Mouse (Mus musculus) limb, embryonic 14.5 days (tissue): ENCODE data around the gene Pbx2. TPM values are rescaled to one million over a fixed set of nuclear protein-coding genes. Genes with fewer than 3 reads are reported as not detected.

Source experiments
- ATAC-seq: fragments of 200-750 bp; cut with Nextera tagmentation; 2 replicates; pipeline ENCODE4 v1.8.0; 2017; ENCODE audit warnings: low read depth, moderate number of reproducible peaks, moderate TSS enrichment; ENCODE audit not compliant: low FRiP score
- DNase-seq: peaks from one replicate; pipeline ENCODE4 v3.0.0-alpha.2; 2015; ENCODE audit warnings: low spot score
- H3K27ac ChIP-seq: fragments of 300-500 bp; sonication (generic); replicated peaks from 2 replicates; pipeline ENCODE4 v1.5.1; 2014; ENCODE audit warnings: low read depth, mild to moderate bottlenecking, low read length, moderate library complexity, mixed read lengths
- H3K27me3 ChIP-seq: fragments of 300-500 bp; sonication (generic); 2 replicates; pipeline ENCODE4 v1.6.1; 2014; ENCODE audit warnings: low read length, mixed read lengths; ENCODE audit not compliant: control insufficient read depth, insufficient read depth
- H3K36me3 ChIP-seq: fragments of 300-500 bp; sonication (generic); 2 replicates; pipeline ENCODE4 v1.6.1; 2014; ENCODE audit warnings: mild to moderate bottlenecking, low read length, moderate library complexity, mixed read lengths; ENCODE audit not compliant: control insufficient read depth, insufficient read depth
- H3K4me1 ChIP-seq: fragments of 300-500 bp; sonication (generic); 2 replicates; pipeline ENCODE4 v1.6.1; 2014; ENCODE audit warnings: antibody characterized with exemption, low read length, mixed read lengths; ENCODE audit not compliant: control insufficient read depth, insufficient read depth
- H3K4me2 ChIP-seq: fragments of 300-500 bp; sonication (generic); replicated peaks from 2 replicates; pipeline ENCODE4 v1.6.1; 2014; ENCODE audit warnings: low read depth, mild to moderate bottlenecking, low read length, moderate library complexity; ENCODE audit not compliant: severe bottlenecking
- H3K4me3 ChIP-seq: fragments of 300-500 bp; sonication (generic); replicated peaks from 2 replicates; pipeline ENCODE4 v1.5.1; 2014; ENCODE audit warnings: low read length
- H3K9ac ChIP-seq: fragments of 300-500 bp; sonication (generic); 2 replicates; pipeline ENCODE4 v1.6.1; 2014; ENCODE audit warnings: mild to moderate bottlenecking, low read depth, low read length, moderate library complexity; ENCODE audit not compliant: severe bottlenecking
- H3K9me3 ChIP-seq: fragments of 300-500 bp; sonication (generic); 2 replicates; pipeline ENCODE4 v1.6.1; 2016; ENCODE audit warnings: low read length; ENCODE audit not compliant: control insufficient read depth
- POLR2A ChIP-seq: fragments of 200-500 bp; IDR thresholded peaks from 2 replicates; pipeline ENCODE4 v1.8.0; 2012; ENCODE audit warnings: inconsistent platforms, mild to moderate bottlenecking, moderate library complexity, borderline replicate concordance; ENCODE audit not compliant: insufficient read depth, insufficient read length; ENCODE audit errors: extremely low read depth
- WGBS: fragments of 180-500 bp; shearing (Covaris S2); extraction: QIAGEN DNeasy Blood & Tissue Kit; methylation state at CpG from one replicate; pipeline ENCODE4 v1.1.7; 2014; 5-methylcytosine and 5-hydroxymethylcytosine counted together
- polyA plus RNA-seq, 2 experiments: library from polyadenylated mRNA; depleted of rRNA in 1 of 2; stranded (reverse) in 1 of 2; unstranded in 1 of 2; fragments of >200 nt; fragmentation: Nextera tagmentation in 1 of 2; extraction: Ambion mirVana in 1 of 2; gene quantifications; 2 replicates each; pipeline versions ENCODE4 v1.2.1 to v1.2.3; 2012 to 2014

Pbx2 gene
- polyA plus RNA-seq, 2 experiments: 13.5 to 141 TPM

DNA sequence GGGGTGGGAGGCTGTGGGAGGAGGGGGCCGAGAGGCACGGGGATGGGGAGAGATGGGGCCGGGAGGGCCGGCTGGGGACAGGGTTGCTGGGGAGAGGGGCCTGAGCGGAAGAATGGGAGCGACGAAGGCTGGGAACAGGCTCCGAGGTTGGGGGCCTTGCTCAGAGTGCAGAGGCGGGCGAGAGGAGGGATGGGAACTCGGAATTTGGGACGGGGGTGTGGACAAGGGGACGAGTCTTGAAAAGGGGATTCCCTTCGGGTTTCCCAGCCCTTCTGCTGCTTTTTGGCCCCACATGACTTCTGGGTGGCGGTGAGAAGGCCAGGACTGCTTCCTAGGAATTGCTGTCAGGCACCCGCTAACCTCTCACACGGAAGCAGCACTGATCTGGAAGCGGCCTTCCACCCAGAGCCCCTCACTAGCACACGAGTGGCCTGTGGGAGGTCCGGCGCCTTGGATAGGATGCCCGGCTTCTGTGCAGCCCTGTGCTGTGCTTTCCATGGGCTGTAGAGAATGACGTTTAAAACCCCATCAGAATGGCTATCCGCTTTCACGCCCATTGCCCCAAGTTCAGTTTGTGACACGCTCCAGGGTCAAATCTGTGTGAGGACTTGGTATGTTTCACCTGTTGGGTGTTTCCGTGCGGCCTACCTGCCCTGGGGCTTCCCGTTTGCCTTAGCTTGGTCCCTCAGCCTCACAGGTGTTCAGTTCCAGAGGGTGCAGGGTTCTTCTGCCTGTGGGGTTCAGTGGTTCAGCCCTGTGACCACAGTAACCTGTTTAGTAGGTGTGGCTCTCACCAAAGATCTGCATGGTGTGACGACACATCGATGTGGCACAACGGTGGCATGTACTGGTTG lies 15.3 kb downstream of the Pbx2 start:
- H3K4me1 ChIP-seq: peaks cover 26% of the 10 kb centered on the region
- ATAC-seq (no peak), DNase-seq (no peak)
- H3K4me3 ChIP-seq: peak overlapping the region; percentile 95
- peak overlapping the region; percentile 88 for H3K9ac ChIP-seq
- 15% methylated on average over 28 of the region's 32 CpGs for WGBS
- H3K27ac ChIP-seq: peak overlapping the region; percentile 44; the same call in 1 of the 2 replicates
- H3K36me3 ChIP-seq: peaks cover 28% of the 10 kb centered on the region
- no peaks in the 10 kb centered on the region for H3K27me3 ChIP-seq
- H3K9me3 ChIP-seq: no peaks in the 10 kb centered on the region
- no peak for TF ChIP-seq POLR2A
- peak overlapping the region; percentile 92 for H3K4me2 ChIP-seq

- H3K9ac ChIP-seq: peak overlapping the region; percentile 8; the same call in 1 of the 2 replicates
- no peak for DNase-seq
Measured at GRCm38 (mm10) chr17:34607997-34608396, 16.9 kb downstream of the Pbx2 start.

GRCm38 (mm10) chr17:34611050-34611449 lies 20.0 kb downstream of the Pbx2 start:
- Histone ChIP-seq H3K4me3 (no peak overlapping the region), H3K9ac (no peak overlapping the region), H3K27me3 (no peaks in the 10 kb centered on the region), H3K36me3 (peaks cover 66% of the 10 kb centered on the region), H3K27ac (no peak overlapping the region), H3K4me2 (no peak overlapping the region), H3K9me3 (no peaks in the 10 kb centered on the region), H3K4me1 (peaks cover 11% of the 10 kb centered on the region)
- TF ChIP-seq POLR2A: no peak
- ATAC-seq (no peak), DNase-seq (no peak)
- 94% methylated on average over 8 of the region's 8 CpGs for WGBS

More at GRCm38 (mm10) chr17:34607997-34608396, 16.9 kb downstream of the Pbx2 start:
- no peak for TF ChIP-seq POLR2A
- H3K4me1 ChIP-seq: peaks cover 19% of the 10 kb centered on the region
- no peaks in the 10 kb centered on the region for H3K9me3 ChIP-seq
- WGBS: 73% methylated on average over 7 of the region's 7 CpGs
- H3K27me3 ChIP-seq: no peaks in the 10 kb centered on the region
- no peak overlapping the region for H3K4me3 ChIP-seq
- no peak overlapping the region for H3K27ac ChIP-seq
- no peak for ATAC-seq
- peaks cover 37% of the 10 kb centered on the region for H3K36me3 ChIP-seq
- no peak overlapping the region for H3K4me2 ChIP-seq

- Histone ChIP-seq H3K27me3 (no peaks in the 10 kb centered on the region), H3K4me3 (no peak overlapping the region), H3K9ac (no peak overlapping the region), H3K36me3 (peaks cover 77% of the 10 kb centered on the region), H3K4me1 (0 out of 2 replicates have a peak, but pooled peaks cover 4% of the 10 kb centered on the region), H3K27ac (no peak overlapping the region), H3K4me2 (no peak overlapping the region), H3K9me3 (no peaks in the 10 kb centered on the region)
- ATAC-seq (no peak), DNase-seq (no peak)
- TF ChIP-seq POLR2A: no peak
- WGBS: 83% methylated on average over 11 of the region's 11 CpGs
Measured at GRCm38 (mm10) chr17:34613054-34613645, 22.1 kb downstream of the Pbx2 start.

GRCm38 (mm10) chr17:34613830-34614229 lies 22.8 kb downstream of the Pbx2 start:
- H3K4me2 ChIP-seq: no peak overlapping the region
- 0 out of 2 replicates have a peak, but pooled peaks cover under 1% of the 10 kb centered on the region for H3K4me1 ChIP-seq
- ATAC-seq (no peak), DNase-seq (no peak)
- H3K4me3 ChIP-seq: no peak overlapping the region
- H3K27ac ChIP-seq: no peak overlapping the region
- H3K27me3 ChIP-seq: no peaks in the 10 kb centered on the region
- no peak overlapping the region for H3K9ac ChIP-seq
- no peaks in the 10 kb centered on the region for H3K9me3 ChIP-seq
- 94% methylated on average over 10 of the region's 10 CpGs for WGBS
- peaks cover 74% of the 10 kb centered on the region for H3K36me3 ChIP-seq
- TF ChIP-seq POLR2A: no peak
